Mouse (Mus musculus): ENCODE results near the gene Mrps21. TPM values are rescaled to one million over a fixed set of nuclear protein-coding genes. Genes with fewer than 3 reads are reported as not detected.

Gene Mrps21
- total and polyA plus RNA-seq, 3 experiments = 251 to 557 (median 317) TPM

DNA sequence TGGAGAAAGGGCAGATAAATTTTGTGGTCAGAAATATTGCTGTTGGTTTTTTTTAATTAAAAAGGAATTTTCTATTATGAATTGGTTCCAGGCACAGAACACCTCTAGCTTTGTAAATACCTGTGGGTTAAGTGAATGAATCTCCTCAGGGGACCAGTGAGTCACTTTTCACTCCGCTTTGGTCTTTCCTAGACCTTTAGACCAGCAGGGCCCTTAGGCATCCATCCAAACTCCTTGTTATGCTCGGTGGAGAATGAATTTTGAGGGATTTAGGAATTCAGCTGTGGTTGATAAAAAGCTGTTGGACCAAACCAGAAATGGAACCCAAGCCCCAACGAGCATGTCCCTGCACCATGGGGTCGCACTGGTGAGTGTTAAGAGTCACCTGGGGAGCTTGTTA is 36.3 kb upstream of the Mrps21 start (continued):
- TF ChIP-seq RCOR1 (conservative IDR thresholded peaks at IDR 0.05; ENCODE audit: low read depth, low read length) (no peak), MAX (IDR thresholded peaks at IDR 0.05; ENCODE audit: low read length) (no peak), ZC3H11A (IDR thresholded peaks at IDR 0.05; ENCODE audit: low read depth, low read length) (no peak)

DNA sequence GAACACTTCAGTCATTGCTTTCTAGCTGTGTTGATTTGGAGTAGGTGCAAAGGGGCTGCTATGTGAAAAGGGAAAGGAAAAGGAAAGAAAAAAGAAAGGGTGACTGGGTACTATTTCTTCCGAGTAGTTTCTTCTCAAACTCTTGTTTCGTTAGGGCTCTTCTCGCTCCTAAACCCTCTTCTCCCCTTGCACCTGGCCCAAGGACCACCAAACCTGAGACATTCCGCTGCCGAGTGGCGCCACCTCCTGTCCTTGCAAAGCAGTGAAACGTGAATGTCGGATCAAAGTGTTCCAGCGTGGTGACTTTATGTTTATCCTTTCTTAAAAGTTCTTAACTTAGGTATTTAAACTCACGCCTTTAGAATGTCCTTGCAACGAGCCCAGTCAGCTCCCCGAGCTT is 35.5 kb upstream of the Mrps21 start:
- Histone ChIP-seq H3K27me3 (replicated peaks) (peaks cover 12% of the 10 kb centered on the region), H3K4me1 (ENCODE audit: control insufficient read depth in 1 of 2, insufficient read depth in 2 of 2) (peaks cover 7 to 12% of the 10 kb centered on the region in 2 experiments), H3K4me2 (ENCODE audit: insufficient read depth, low read depth, poor library complexity, severe bottlenecking) (peak overlapping the region; percentile 100), H3K4me3 (replicated peaks in 1 of 3; ENCODE audit: low read depth in 2 of 3, low read length in 2 of 3, poor library complexity in 1 of 3) (peak overlapping the region; percentile 31 to 45 (median 34)), H3K9me3 (replicated peaks; ENCODE audit: low read length) (no peaks in the 10 kb centered on the region), H3K27ac (ENCODE audit: insufficient read depth, low read depth) (no peak overlapping the region), H3K9ac (ENCODE audit: insufficient read depth, low read depth) (peak overlapping the region; percentile 64; the same call in 1 of the 2 replicates), H3K36me3 (replicated peaks in 1 of 2; ENCODE audit: control insufficient read depth in 1 of 2, insufficient read depth in 1 of 2, low read length in 1 of 2) (no peaks in the 10 kb centered on the region), H3K79me2 (replicated peaks; ENCODE audit: control insufficient read depth, extremely low read depth, insufficient read depth, poor library complexity, severe bottlenecking) (no peaks in the 10 kb centered on the region)
- DNase-seq (ENCODE audit: extremely low read depth) = no peak
- TF ChIP-seq RAD21 (IDR thresholded peaks at IDR 0.05; ENCODE audit: low read depth, low read length) (peak; percentile 79), CTCF (conservative IDR thresholded peaks at IDR 0.05 in 1 of 2, IDR thresholded peaks at IDR 0.05 in 1 of 2; ENCODE audit: low read depth in 2 of 2, low read length in 2 of 2) (peak in 1 of 2 experiments; percentile 92; a peak in 3 of 4 replicates), ZKSCAN1 (IDR thresholded peaks at IDR 0.05; ENCODE audit: borderline replicate concordance, low read depth, low read length) (no peak), IRF4 (IDR thresholded peaks at IDR 0.05; ENCODE audit: low read depth, low read length) (no peak), MXI1 (IDR thresholded peaks at IDR 0.05; ENCODE audit: low read depth, low read length) (0 out of 2 replicates have a peak, but pooled peaks have one; percentile 19), POLR2A (IDR thresholded peaks at IDR 0.05; ENCODE audit: low read depth, low read length) (no peak), SMC3 (IDR thresholded peaks at IDR 0.05; ENCODE audit: low read depth, low read length) (peak; percentile 88), USF2 (conservative IDR thresholded peaks at IDR 0.05; ENCODE audit: low read depth, low read length) (no peak)
- in situ Hi-C loops (cut with MboI; ENCODE audit: low pct_ligation_motif_present, low pct_unique_long_range_greater_than_20kb, low sequenced_read_pairs) = no loop called here
- dilution Hi-C loops (cut with MboI; ENCODE audit: extremely low pct_ligation_motif_present, extremely low pct_unique_long_range_greater_than_20kb, low sequenced_read_pairs) = no loop called here

DNA sequence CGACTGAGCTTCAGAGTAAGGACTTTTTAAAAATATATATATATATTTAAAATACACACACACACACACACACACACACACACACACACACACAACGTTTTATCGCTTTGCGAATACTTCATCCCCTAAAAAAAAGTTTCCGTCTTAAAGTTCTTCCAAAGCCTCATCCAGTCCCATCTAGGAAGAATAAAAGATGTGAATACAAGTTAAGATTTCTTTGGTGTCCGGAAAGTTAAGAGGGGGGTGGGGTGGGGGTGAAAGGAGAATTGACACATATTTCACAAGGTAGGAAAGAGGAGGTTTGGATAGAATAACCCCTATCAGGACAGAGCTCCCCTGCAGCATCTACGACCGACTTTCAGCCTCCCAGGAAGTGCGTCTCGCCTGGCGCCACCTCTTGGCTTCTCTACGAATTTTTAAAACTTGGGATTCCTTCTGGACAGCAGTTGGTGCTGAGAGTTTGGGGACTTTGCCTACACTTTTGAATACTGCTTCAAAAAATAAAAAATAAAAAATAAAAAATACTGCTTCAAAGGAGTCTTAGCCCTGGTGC is 34.7 kb upstream of the Mrps21 start:
- peak overlapping the region in 1 of 3 experiments; percentile 21 for H3K4me3 ChIP-seq (replicated peaks in 1 of 3; ENCODE audit: low read depth in 2 of 3, low read length in 2 of 3, poor library complexity in 1 of 3)
- peak overlapping the region; percentile 64; the same call in 1 of the 2 replicates for H3K9ac ChIP-seq (ENCODE audit: insufficient read depth, low read depth)
- peak overlapping the region; percentile 100 for H3K4me2 ChIP-seq (ENCODE audit: insufficient read depth, low read depth, poor library complexity, severe bottlenecking)
- peaks cover 12% of the 10 kb centered on the region for H3K27me3 ChIP-seq (replicated peaks)
- peak in 1 of 2 experiments; percentile 74; a peak in 3 of 4 replicates for TF ChIP-seq CTCF (conservative IDR thresholded peaks at IDR 0.05 in 1 of 2, IDR thresholded peaks at IDR 0.05 in 1 of 2; ENCODE audit: low read depth in 2 of 2, low read length in 2 of 2)
- peak; percentile 83 for TF ChIP-seq ELF1 (IDR thresholded peaks at IDR 0.05; ENCODE audit: low read depth, low read length)
- TF ChIP-seq ZNF384 (IDR thresholded peaks at IDR 0.05; ENCODE audit: low read depth, low read length) = no peak
- TF ChIP-seq RAD21 (IDR thresholded peaks at IDR 0.05; ENCODE audit: low read depth, low read length) = peak; percentile 31
- peak; percentile 59 for TF ChIP-seq SMC3 (IDR thresholded peaks at IDR 0.05; ENCODE audit: low read depth, low read length)
- no peak overlapping the region for H3K27ac ChIP-seq (ENCODE audit: insufficient read depth, low read depth)
- peaks cover 0 to 2% of the 10 kb centered on the region in 2 experiments for H3K36me3 ChIP-seq (replicated peaks in 1 of 2; ENCODE audit: control insufficient read depth in 1 of 2, insufficient read depth in 1 of 2, low read length in 1 of 2)
- H3K79me2 ChIP-seq (replicated peaks; ENCODE audit: control insufficient read depth, extremely low read depth, insufficient read depth, poor library complexity, severe bottlenecking) = no peaks in the 10 kb centered on the region
- in situ Hi-C loops (cut with MboI; ENCODE audit: low pct_ligation_motif_present, low pct_unique_long_range_greater_than_20kb, low sequenced_read_pairs) (no loop called here), dilution Hi-C loops (cut with MboI; ENCODE audit: extremely low pct_ligation_motif_present, extremely low pct_unique_long_range_greater_than_20kb, low sequenced_read_pairs) (no loop called here)
- H3K4me1 ChIP-seq (ENCODE audit: control insufficient read depth in 1 of 2, insufficient read depth in 2 of 2) = peaks cover 7 to 12% of the 10 kb centered on the region in 2 experiments
- no peaks in the 10 kb centered on the region for H3K9me3 ChIP-seq (replicated peaks; ENCODE audit: low read length)
- no peak for DNase-seq (ENCODE audit: extremely low read depth)
